Mouse (Mus musculus): ENCODE results near the gene Spcs2.
"Not testable (repeated sequence)": the region's sequence is repeated elsewhere in the genome, so short reads cannot be mapped to it uniquely, and the experiment has no call there.

Spcs2 gene

DNA sequence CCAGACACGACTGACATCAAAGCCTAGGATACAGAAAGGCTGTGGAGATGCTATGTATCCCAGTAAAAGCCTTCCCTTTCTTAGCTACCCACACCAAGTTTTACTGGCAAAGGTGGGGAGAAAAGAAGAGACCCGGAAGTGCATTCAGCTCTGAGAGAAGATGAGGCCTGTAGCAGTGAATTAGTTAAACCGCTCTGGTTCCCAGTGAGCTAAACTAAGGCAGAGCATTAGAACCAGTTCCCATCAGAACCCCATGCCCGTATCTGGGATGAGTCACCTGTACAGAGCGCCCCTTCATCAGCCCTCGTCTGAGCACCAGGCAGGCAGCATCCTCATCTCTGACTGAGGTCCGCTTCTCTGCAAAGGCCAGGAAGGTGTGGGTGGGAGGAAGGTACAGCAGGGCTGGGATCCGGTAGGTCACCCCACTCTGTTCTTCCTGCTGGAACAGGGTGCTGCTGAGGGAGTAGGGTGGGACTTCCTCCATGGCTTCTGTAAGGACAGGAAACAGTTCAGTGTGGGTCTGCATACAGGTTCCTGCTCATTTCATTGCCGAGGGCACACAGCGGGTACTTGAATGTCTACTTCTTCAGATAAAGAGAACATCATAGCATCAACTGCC, 40.1 kb downstream of the Spcs2 start:
- no peak for DNase-seq

DNA sequence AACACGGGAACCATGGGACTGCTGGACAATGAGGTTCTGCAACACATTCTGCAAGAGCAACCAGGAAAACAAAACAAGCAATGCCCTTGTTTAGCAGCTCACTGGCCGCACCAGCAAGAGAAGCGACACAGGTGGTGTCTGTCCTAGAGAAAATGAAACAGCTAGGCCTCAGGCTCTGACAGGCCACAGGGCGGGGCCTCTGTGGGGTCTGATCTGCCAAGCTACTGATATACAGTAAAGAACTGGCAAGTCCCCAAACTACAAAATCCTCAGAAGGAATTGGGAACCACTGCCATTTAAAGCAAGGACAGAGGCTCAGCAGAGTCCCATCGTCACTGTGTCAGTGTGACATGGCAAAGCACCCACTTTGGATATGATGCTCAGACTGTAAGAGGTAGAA, 40.8 kb downstream of the Spcs2 start:
- no peak for DNase-seq

DNA sequence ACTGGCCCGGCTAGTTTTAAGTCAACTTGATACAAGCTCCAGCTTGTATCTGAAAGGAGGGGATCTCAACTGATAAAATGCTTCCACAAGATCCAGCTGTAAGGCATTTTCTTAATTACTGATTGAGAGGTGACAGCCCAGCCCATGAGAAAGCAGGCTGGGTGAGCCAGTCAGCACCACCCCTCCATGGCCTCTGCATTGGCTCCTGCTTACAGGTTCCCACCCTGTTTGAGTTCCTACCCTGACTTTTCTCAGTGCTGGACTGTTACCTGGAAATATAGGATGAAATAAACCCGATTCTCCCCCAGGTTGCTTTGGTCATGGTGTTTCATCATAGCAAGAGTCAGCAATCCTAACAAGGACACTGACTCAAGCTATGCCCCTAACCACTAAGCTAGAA, 41.3 kb downstream of the Spcs2 start:
- DNase-seq: no peak

DNA sequence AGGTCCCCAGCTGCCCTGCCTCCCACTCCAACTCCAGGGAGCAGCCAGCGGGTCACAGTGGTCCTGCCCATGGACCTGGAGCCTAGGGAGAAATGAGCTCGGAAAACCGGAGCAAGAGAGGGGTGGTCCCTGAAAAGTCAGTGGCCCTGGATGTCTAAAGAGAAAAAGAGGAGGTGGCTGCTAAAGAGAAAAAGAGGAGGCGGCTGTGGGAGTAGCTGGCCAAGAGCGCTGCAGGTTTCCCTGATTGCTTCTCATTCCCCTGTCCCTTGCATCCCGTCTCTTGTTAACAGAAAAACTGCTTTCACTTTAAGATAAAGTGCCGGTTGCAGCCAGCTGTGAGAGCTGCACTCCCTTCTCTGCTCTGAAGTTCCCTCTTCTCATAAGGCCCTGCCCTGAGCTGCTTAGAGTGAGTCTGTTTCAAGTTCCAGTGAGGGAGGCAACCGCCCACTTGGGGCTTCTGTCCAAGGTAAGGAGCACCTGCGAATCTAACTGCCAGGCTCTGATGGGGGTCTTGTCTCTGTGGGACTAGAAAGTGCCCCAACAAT, 45.0 kb downstream of the Spcs2 start:
- DNase-seq: not testable (repeated sequence)

DNA sequence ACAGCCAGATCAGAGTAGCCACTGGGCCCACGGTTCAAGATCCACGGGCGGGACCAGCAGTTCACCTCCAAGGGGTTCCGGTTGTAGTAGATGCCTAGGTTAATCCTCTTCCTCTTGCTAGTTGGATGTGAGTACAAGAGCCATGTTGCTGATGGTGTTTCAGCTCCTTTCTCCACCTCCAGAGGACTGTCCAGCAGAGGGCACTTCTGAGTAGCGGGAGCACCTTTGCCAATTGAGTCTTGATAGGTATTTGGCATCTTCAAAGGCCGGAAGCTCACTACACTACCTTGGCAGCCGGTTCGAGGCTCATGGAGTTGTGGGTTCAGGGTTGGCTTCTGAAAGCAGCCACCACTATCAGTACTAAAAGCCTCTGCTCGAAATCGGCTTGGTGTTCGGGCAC, 49.9 kb downstream of the Spcs2 start:
- DNase-seq: peak; percentile 18 to 58

DNA sequence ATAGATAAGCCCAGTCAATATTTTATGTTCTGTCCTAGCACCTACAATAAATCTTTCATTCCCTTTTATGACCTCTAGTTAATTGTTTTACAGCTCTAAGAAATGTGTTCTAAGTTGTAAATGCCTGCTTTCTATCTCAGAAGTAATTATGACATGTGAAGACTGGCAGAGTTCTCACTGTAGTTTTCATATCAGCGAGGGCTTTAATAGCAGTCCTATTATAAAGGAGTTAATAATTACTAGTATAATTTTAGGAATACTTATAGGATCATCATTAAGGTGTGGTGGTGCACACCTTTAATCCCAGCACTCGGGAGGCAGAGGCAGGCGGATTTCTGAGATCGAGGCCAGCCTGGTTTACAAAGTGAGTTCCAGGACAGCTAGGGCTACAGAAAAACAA, 51.6 kb downstream of the Spcs2 start:
- no peak for DNase-seq

DNA sequence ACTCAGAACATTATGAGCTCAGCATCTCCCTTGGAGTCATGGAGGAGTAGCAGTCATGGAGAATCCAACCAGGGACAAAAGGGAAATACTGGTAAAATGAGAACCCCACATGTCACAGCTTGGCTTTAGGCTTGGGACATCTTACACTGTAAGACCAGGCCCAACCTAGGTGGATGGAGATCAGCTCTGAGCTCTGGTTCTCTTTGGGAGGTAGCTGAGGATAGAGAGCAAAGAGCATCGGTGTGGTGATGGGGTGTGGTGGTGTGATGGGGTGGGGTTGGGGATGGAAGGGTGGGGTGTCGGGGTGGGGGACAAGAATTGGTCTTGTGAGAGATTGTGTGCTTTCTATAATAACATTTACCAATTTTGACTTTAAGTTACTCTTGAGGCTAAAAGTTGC, 52.4 kb downstream of the Spcs2 start:
- no peak for DNase-seq

DNA sequence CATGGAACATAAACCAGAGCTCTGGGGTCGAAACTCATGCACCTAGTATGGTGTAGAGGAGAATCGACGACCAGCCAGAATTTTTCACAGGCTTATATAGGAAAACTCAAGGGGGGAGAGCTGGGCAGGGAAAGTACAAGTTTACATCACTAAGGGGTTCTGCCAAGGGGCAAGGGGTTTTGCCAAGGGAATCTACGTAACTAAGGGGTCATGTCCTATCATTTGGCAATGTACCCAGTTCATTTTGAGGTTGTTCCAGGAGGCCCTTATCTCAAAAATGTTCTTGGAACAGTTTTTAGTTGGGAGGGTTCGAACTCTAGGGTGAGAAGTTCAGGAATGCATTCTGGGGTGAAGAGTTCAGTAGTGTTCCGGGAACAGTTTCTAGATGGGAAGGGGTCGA, 56.2 kb downstream of the Spcs2 start:
- DNase-seq: not testable (repeated sequence)

DNA sequence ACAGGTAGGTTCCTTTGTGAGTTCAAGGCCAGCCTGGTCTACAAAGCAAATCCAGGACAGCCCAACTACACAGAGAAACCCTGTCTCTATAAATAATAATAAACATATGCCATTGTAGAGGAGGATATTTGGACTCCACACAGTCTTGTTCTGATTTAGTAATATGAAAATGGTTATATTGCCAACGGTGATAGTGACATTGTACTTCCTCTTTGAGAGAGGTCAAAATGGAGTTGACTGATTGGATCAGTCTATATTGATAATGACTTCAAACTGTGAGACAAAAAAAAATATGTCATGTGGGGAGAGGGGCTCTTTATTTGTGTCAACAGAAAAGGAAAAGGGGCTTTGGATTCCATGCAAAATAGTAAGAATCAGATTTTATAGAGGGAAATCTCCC, 57.9 kb downstream of the Spcs2 start:
- DNase-seq: no peak

DNA sequence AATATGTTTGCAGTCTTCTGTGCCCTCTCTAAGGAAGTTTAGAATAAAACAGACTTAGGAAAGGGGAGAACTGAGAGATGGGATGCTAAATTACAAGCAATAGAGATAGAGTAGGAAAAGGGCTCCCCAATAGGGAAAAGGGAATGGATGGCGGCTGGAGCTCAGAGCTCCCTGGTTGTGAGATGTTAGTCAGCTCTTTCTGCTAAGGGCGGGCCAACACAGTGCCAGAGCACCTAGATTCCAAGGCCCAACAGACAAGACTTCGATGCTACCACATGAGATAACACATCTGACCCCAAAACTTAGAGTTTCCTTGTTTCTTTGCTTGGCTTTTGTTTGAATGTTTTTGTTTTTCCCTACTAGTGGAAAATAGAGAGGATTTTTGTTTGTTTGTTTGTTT, 59.2 kb downstream of the Spcs2 start:
- DNase-seq: not testable (repeated sequence)

DNA sequence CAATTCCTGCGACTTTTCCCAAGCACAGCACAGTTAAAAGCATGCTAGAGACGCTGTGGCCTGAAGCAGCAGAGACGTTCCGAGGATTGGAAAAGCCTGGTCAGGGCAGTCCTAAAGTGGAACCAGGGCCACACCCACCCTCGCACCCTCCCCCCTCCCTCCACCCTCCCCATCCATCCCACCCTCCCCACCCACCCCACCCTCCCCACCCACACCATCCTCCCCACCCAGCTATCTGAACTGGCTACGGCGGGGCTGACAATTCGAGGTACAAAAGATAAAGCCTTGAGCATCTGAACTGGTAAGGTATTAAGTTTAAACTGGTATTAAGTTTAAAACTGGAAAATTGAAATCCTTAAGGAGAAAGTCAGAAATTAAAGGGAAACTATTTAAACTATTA, 59.7 kb downstream of the Spcs2 start:
- no peak for DNase-seq

DNA sequence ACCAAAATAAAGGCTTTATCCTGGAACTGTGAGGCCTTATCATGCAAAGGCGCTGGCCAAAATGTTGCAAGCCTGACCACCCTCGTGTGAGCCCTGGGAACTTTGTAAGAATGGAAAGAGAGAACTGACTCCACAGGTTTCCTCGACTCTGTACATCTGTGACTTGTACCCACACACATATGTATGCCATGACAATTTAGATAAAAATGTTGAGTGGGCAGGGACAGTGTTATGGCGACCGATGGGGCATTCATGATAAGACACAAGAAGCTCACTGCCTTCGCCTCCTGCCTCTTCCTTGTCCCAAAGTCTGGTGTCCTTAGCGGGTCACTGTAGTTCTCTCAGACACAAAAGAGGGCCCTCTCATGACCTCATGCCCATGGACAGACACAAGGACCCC, 64.1 kb downstream of the Spcs2 start:
- DNase-seq: no peak

DNA sequence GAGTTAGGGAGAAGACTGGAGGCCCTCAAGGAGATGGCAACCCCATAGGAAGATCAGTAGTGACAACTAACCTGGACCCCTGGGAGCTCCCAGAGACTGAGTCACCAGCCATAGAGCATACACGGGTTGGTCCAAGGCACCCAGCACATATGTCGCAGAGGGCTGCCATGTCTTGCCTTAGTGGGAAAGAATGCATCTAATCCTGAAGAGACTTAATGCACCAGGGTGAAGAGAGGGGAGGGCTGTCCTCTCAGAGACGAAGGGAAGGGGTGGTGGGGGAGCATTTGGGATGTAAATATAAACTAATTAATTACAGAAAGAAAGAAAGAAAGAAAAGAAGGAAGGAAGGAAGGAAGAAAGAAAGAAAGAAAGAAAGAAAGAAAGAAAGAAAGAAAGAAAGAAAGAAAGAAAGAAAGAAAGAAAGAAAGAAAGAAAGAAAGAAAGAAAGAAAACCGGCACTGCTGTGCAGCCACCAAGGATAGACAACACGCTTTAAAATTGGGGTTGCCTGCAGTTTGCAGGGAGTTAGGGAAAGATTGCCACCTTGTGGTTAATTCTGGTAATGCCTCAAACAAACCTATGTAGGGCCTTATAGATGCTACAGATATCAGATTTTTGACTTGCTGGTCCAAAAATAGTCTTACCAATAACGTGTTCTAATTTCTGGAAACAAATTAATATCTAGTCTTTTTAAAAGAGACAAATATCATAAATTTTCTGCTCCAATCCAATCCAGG, 65.2 kb downstream of the Spcs2 start:
- peak in 1 of 2 experiments; percentile 39 for DNase-seq

DNA sequence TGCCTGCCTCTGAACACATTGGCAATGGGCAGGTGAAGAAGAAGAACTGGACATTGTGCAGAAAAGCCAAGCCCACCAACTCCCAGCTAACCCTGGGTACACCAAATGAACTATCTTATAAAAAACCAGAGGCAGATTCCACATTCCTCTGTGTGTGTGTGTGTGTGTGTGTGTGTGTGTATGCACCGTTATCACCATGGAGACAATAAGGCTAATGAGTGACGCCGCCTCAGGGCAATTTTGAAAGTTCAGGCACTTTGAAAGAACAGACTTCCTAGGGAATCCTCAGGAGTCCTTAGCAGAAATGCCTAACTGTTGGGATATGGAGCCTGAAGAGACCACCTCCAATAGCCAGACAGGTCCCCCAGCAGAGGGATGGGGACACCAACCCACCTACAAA, 66.0 kb downstream of the Spcs2 start:
- DNase-seq: no peak

DNA sequence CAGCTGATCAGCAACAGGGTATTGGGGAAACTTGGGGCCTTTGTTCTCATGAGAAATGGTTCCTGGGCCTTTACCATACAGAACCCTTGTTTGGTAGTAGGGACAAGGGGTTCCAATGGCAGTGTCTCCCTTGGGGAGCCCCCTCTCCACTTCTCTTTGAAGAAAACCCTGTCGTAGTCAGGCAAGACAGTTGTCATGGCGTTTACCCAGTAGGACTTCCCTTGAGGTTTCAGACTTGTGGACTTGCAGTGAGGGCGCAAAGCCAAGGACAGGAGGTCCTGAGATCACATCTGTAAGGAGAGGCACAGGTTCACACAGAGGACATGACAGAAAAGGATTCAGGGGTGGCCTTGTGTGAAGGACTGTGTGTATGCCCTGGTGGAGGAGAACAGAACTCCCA, 66.8 kb downstream of the Spcs2 start:
- no peak for DNase-seq

DNA sequence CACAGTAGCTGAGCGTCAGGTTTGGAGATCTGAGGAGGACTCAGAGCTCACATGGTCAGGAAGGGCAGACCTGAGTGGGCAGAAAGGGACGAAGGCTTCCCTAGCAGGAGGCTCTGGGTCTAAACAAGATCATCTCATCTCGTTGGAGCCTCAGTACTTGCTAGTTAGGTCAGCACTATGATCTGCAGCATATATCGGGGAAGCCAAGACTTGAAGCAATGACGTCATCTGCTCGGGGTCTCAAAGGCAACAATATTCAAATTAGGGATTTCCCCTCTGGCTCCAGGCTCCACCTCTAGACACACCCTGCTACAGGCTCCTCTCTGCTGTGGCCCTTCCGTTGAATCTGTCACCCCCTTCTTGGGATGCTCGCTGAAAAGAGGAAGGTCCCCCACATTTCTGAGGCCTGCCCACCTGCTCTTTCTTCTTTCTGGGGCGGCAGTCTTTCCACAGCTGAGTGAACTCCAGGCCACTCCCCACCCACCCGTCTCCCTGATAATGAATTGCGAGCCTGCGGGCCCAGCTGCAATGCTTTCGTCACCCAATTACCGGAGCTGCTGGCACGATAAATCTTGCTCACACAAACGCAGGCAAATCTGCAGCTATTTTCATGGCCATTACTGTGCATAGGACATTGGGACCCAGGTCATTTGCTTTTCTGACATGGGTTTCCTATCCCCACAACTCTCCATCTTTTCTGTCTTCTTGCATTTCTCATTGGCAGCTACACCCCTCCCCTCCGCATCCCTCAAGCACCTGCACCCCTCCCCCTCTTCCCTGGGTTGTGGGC, 67.9 kb downstream of the Spcs2 start:
- DNase-seq: peak; percentile 42 to 50

DNA sequence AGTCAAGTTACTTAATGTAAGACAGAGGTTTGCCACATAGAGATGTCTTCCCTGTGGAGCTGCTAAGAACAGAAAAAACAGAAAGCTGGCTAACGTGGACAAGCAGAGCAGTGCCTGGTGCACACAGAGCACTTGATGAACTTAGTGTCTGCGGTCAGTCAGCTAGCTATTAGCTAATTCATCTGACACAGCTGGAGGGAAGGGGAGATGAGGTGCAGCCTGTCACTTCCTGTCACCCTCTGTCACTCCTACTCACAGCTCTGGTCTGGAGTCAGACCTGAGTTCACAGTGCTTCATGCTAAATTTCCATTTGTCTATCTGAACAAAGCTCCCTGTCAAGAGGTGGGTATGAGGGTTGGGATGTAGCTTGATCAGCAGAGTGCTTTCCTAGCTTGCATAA, 69.2 kb downstream of the Spcs2 start:
- DNase-seq: no peak

DNA sequence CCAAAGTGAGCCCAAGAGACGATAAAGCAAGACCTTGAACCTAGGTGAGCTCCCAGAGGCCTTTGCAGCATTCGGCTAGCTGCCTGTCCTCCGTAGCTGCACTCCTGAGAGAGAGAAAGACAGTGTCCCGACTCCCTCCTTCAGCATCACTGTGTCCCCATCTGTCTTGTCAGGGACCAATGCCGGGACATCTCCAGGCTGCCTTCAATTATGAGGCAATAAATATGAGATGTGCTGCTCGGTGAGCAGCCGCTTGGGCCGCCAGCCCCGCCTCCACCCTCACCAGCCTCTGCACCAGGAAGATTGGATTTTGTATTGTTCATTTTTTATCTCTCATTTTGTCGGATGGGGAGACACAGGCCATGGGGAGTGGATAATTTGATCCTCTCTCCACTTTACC, 72.4 kb downstream of the Spcs2 start:
- DNase-seq: no peak

DNA sequence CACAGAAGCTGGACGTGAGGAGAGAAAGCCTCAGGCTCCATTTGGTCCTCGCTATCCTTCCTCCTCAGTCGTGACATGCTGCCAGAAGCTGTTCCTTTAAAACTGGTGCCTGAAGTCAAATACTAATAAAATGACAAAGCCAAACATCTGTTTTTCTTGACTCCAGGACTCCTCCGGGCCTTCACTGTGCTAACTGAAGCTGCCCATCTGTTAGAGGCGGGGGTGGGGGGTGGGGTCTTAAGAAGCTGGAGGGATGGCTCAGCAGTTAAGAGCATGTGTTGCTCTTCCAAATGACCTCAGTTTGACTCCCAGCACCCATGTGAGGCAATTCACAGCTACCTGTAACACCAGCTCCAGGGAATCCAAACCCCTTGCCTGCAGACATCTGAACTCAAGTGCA, 74.7 kb downstream of the Spcs2 start:
- DNase-seq: no peak

DNA sequence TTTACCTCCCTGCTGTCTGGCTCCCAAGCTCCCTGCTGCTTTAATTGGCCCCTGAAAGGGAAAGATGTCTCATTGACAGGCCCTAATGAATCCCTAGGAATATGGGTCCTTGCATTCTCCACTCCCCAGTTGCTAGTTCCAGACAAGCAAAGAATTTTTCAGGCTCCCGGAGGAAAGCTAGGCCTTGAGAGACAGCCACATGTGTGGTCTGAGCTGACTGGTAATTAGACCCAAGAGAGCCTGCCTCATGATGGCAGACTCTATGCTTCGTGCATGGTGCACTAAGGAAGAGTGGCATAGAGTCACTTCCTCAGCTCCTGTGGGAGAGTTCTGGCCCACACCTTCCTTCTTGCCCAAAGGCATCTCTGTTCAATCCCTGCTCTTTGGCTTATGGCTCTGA, 75.3 kb downstream of the Spcs2 start:
- no peak for DNase-seq
